Mouse (Mus musculus): ENCODE results near the gene Coq8a.

Gene Coq8a

GRCm38 (mm10) chr1:180116525-180116924 lies 82.9 kb downstream of the Coq8a start:
- no peak for DNase-seq (ENCODE audit: low spot score)

Data from spleen, adult 12 weeks (tissue).